Mouse (Mus musculus) neural tube, embryonic 12.5 days (tissue): ENCODE data around the gene Plxnd1. TPM values are rescaled to one million over a fixed set of nuclear protein-coding genes. Genes with fewer than 3 reads are reported as not detected.
A peak's percentile ranks its signal among the peaks of the same experiment; 100 is the strongest.

ENCODE experiments used
- ATAC-seq: fragments of 200-750 bp; cut with Nextera tagmentation; 2 replicates; pipeline ENCODE4 v1.8.0; 2017; ENCODE audit warnings: low read depth, mild to moderate bottlenecking, moderate TSS enrichment, moderate library complexity; ENCODE audit not compliant: low FRiP score
- H3K27ac ChIP-seq: fragments of 300-500 bp; sonication (generic); 2 replicates; pipeline ENCODE4 v1.5.1; 2016
- H3K27me3 ChIP-seq: fragments of 300-500 bp; sonication (generic); replicated peaks from 2 replicates; pipeline ENCODE4 v1.6.1; 2016; ENCODE audit warnings: mild to moderate bottlenecking
- H3K36me3 ChIP-seq: fragments of 300-500 bp; sonication (generic); 2 replicates; pipeline ENCODE4 v1.6.1; 2016; ENCODE audit warnings: mild to moderate bottlenecking
- H3K4me1 ChIP-seq: fragments of 300-500 bp; sonication (generic); 2 replicates; pipeline ENCODE4 v1.6.1; 2016
- H3K4me2 ChIP-seq: fragments of 300-500 bp; sonication (generic); replicated peaks from 2 replicates; pipeline ENCODE4 v1.6.1; 2016; ENCODE audit warnings: mild to moderate bottlenecking
- H3K4me3 ChIP-seq: fragments of 300-500 bp; sonication (generic); 2 replicates; pipeline ENCODE4 v1.5.1; 2016
- H3K9ac ChIP-seq: fragments of 300-500 bp; sonication (generic); 2 replicates; pipeline ENCODE4 v1.6.1; 2016; ENCODE audit warnings: mild to moderate bottlenecking
- H3K9me3 ChIP-seq: fragments of 300-500 bp; sonication (generic); 2 replicates; pipeline ENCODE4 v1.6.1; 2016; ENCODE audit warnings: mild to moderate bottlenecking
- WGBS: fragments of 180-500 bp; shearing (Covaris S2); methylation state at CpG from one replicate; pipeline ENCODE4 v1.1.7; 2016; 5-methylcytosine and 5-hydroxymethylcytosine counted together
- polyA plus RNA-seq: library from polyadenylated mRNA; unstranded; fragments of >200 nt; fragmentation: Nextera tagmentation; extraction: Ambion mirVana; gene quantifications from 2 replicates; pipeline ENCODE4 v1.2.1, GENCODE M21; 2016

The Plxnd1 gene
- 20.0 and 28.0 TPM in 2 replicates for polyA plus RNA-seq

DNA sequence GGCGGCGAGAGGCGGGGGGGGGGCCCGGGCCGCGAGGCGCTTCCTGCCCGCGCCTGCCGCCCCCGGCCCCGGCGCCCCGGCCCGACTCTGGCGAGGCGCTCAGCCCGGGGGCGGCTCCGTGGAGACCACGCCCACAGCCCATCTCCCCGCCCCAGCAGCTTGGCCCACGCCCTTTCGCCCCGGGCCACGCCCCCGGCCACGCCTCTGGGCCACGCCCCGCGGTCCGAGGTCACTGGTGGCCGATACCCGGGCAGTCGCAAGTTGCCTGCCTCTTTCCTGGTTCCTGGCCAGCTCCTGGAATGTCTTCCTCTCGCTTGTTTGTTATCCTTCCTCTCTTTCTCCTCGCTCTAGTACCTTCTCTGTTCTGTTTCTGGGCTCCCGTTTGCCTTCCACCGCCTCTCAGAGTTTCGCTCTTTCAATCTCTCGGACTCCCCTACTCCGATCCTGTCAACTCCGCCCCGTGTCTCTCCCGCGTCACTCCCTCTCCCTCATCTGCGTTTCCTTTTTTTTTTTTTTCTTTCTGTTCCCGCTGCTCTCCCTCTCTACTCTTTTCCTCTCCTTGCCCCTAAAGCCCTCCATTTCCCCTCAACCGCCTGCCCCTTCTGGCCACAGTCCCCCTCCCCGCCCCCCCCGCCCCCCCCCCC is at the start of gene Plxnd1:
Plxnd1 (minus strand) TSS at position 129 of the 644 bp plus-strand sequence.
- Histone ChIP-seq H3K27ac (peak within 1 kb of the TSS; percentile 7; the same call in 1 of the 2 replicates), H3K9me3 (no peaks in the 10 kb centered on the region), H3K4me2 (peak within 1 kb of the TSS; percentile 79), H3K4me3 (peak within 1 kb of the TSS; percentile 54), H3K36me3 (no peaks in the 10 kb centered on the region), H3K27me3 (peaks cover 53% of the 10 kb centered on the region), H3K4me1 (peaks cover 36% of the 10 kb centered on the region), H3K9ac (peak within 1 kb of the TSS; percentile 55)
- under 1% methylated on average over 30 of the region's 51 CpGs for WGBS
- ATAC-seq, result peak; percentile 49

DNA sequence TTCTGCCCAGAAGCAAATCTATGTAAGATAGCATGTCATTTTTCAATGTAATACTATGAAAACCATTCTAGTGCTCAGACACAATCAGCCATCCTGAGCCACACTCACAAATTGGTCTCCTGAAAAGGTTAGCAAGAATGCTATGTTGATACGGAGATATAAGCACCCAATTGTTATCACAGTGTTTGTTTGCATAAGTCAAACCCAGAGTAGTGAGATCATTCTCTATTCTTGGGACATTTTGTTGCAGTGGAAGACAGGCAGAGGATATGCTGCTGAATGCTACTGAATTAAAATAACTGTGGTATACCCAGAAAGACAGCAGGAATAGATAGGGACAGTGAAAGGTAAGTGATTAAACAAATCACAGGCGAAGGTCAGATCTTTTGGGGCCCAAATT is 49.2 kb upstream of the Plxnd1 start:
- peaks cover 7% of the 10 kb centered on the region; the same call in 1 of the 2 replicates for H3K4me1 ChIP-seq
- no peak overlapping the region for H3K9ac ChIP-seq
- H3K4me3 ChIP-seq, result no peak overlapping the region
- H3K36me3 ChIP-seq, result peaks cover 8% of the 10 kb centered on the region; the same call in 1 of the 2 replicates
- H3K27me3 ChIP-seq, result no peaks in the 10 kb centered on the region
- H3K4me2 ChIP-seq, result no peak overlapping the region
- no peak for ATAC-seq
- peaks cover 3% of the 10 kb centered on the region; the same call in 1 of the 2 replicates for H3K9me3 ChIP-seq
- no peak overlapping the region for H3K27ac ChIP-seq
- WGBS, result 62% methylated on average over 2 of the region's 2 CpGs

DNA sequence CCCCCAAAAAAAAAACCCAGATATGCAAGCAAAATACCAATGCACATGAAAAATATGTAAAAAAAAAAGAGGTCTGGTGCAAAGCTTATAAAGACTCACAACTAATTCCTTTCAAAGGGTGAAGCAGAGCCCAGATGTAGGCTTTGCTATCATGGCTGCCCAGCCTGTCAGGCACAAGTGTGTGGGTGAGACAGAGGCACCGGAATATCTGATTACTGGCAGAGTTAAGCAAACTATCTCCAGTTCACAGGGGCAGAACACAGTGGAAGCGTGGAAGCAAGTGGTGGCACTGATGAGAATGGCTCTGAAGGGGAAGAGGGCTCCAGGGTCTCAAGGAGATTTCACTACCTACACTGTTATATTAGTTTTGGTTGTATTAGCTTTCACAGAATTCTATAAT is 43.4 kb upstream of the Plxnd1 start:
- WGBS, result 93% methylated on average over 2 of the region's 2 CpGs
- H3K9me3 ChIP-seq, result peaks cover 3% of the 10 kb centered on the region; the same call in 1 of the 2 replicates
- H3K4me1 ChIP-seq, result no peaks in the 10 kb centered on the region
- H3K36me3 ChIP-seq, result peaks cover 4% of the 10 kb centered on the region; the same call in 1 of the 2 replicates
- ATAC-seq, result no peak
- H3K9ac ChIP-seq, result no peak overlapping the region
- no peak overlapping the region for H3K4me2 ChIP-seq
- H3K4me3 ChIP-seq, result no peak overlapping the region
- H3K27ac ChIP-seq, result no peak overlapping the region
- H3K27me3 ChIP-seq, result no peaks in the 10 kb centered on the region

DNA sequence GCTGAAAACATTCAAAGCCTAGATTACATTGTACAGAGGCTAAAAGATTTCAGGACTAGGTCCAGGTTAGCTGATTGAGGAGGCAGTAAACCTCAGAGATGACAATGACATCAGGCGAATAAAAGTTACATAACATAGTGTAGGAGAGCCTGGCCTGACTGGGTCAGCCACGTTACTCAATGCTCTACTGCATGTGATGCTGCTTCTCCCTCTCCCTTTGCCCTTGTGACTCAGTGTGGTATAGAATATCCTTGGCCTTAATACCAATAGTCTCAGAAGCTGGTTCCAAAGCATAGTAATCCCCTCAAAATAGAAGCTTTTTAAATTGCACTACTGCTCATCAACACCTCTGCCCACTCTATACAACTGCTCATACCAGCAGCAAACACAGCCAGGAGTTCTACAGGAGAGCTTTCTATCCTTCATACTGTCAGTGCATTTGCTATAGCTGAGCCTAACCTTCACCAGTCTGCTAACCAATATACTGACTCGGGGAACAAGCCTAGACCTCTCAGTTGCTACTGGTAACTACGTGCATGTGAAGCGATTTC is 42.6 kb upstream of the Plxnd1 start:
- 88% methylated on average over 5 of the region's 5 CpGs for WGBS
- H3K27ac ChIP-seq, result no peak overlapping the region
- H3K4me3 ChIP-seq, result no peak overlapping the region
- no peaks in the 10 kb centered on the region for H3K27me3 ChIP-seq
- H3K4me1 ChIP-seq, result no peaks in the 10 kb centered on the region
- no peaks in the 10 kb centered on the region for H3K36me3 ChIP-seq
- H3K9ac ChIP-seq, result no peak overlapping the region
- H3K9me3 ChIP-seq, result no peaks in the 10 kb centered on the region
- no peak for ATAC-seq
- H3K4me2 ChIP-seq, result no peak overlapping the region

DNA sequence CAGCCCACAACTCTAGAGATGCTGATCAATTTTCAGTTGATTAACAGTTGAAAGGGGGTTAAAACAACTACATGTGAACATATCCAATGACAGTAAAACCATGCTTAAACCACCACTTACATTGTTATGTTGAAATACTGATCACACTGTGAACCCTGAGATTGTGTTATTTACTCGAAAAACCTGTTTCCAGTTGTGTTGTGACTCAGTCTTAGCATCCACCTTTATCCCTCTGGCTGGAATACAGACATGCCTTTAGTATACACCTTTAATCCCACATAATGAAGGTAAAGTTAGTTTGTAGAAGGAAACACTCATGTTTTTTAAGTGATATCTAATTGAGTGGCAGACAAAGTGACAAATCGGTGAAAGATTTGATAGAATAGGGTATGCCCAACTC is 41.8 kb upstream of the Plxnd1 start:
- Histone ChIP-seq H3K4me3 (no peak overlapping the region), H3K4me2 (no peak overlapping the region), H3K9me3 (no peaks in the 10 kb centered on the region), H3K9ac (no peak overlapping the region), H3K36me3 (no peaks in the 10 kb centered on the region), H3K27me3 (no peaks in the 10 kb centered on the region), H3K27ac (no peak overlapping the region), H3K4me1 (no peaks in the 10 kb centered on the region)
- no peak for ATAC-seq
- WGBS, result 94% methylated on average over 2 of the region's 2 CpGs

DNA sequence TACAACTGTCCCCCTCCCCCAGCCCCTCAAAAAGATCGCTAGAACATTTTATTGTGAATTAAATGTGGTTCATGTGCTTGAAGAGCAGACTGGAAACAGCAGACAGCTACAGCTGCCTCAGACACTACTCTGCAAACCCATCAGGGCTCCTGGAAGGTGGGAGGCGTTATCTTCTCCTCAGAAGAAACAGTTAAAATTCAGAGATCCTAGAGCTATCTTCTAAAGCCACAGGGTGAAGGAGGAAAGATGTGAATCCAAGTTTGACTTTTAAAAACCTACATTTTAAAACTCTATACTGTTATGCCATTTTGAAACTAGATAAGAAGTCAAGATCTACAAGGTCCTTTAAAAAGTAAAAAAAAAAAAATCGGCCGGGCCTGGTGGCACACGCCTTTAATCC is 36.2 kb upstream of the Plxnd1 start:
- Histone ChIP-seq H3K9ac (no peak overlapping the region), H3K36me3 (no peaks in the 10 kb centered on the region), H3K27ac (no peak overlapping the region), H3K4me2 (no peak overlapping the region), H3K27me3 (no peaks in the 10 kb centered on the region), H3K4me3 (no peak overlapping the region), H3K9me3 (no peaks in the 10 kb centered on the region), H3K4me1 (no peaks in the 10 kb centered on the region)
- ATAC-seq, result no peak
- 95% methylated on average over 5 of the region's 5 CpGs for WGBS

DNA sequence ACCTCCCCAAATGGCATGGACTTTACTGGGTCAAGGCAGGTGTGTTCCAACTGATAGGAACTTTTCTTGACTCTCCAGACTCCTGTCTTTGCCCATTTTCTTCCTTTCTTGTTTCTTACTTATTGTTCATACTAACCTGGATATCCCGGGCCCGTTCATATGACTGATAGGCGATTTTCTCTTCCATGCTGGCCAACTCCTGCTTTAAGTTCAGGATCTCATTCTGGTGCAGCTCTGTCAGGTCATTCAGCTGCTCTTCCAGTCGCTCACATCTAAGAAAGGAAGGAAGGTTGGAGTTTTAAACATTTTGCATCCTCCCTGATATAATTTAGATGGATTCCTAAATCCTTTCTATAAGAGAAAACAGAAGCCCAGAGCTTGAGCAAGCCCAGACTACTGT is 29.9 kb upstream of the Plxnd1 start:
- Histone ChIP-seq H3K4me1 (no peaks in the 10 kb centered on the region), H3K9ac (no peak overlapping the region), H3K4me2 (no peak overlapping the region), H3K27me3 (no peaks in the 10 kb centered on the region), H3K9me3 (peaks cover 9% of the 10 kb centered on the region), H3K36me3 (peaks cover 32% of the 10 kb centered on the region), H3K4me3 (no peak overlapping the region), H3K27ac (no peak overlapping the region)
- WGBS, result 89% methylated on average over 4 of the region's 4 CpGs
- no peak for ATAC-seq

DNA sequence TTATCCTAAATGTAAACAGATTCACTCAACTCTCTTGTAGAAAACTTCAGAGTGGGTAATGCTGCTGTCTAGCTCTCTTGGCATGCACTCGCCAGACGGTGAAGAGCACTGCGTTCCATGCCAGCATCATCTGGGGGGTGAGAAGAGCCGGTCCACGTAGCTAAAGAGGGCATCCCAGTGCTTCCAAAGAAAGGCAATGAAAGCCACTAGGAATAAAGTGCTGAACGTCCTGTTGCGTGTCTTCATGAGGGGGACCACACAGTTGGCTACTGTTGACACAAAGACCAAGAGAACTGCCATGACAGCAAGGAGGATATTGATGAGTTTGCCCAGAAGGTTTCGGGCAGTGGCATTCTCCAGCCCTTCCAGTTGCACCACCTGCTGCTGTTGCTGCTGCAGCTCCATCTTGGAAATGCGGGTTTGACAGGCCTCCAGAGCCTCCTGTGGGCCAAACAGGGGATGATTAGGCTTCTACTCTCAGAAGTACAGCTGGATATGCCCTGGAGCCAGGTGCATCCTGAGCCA is 27.2 kb upstream of the Plxnd1 start:
- WGBS, result 85% methylated on average over 9 of the region's 9 CpGs
- no peaks in the 10 kb centered on the region for H3K4me1 ChIP-seq
- peaks cover 32% of the 10 kb centered on the region for H3K36me3 ChIP-seq
- no peak overlapping the region for H3K9ac ChIP-seq
- no peak for ATAC-seq
- no peak overlapping the region for H3K4me2 ChIP-seq
- H3K9me3 ChIP-seq, result peaks cover 9% of the 10 kb centered on the region
- no peaks in the 10 kb centered on the region for H3K27me3 ChIP-seq
- no peak overlapping the region for H3K27ac ChIP-seq
- 0 out of 2 replicates have a peak overlapping the region, but pooled peaks have one; percentile 0 for H3K4me3 ChIP-seq

DNA sequence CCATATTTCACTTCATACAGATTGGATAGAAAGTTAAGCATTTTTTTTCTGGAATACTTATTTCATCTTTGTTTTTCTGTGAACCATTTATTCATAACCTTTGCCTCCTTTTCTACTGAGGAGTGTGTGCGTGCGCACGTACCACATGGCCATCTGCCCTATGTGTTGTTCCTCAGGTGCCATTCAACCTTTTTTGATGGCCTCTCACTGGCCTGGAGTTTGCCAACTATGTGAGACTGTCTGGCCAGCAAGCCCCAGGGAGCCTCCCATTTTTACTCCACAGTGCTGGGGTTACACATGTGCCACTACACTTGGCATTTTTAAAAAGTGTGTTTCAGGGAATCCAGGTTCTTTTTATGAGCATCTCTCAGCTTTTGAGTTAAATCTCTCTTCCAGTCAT is 21.1 kb upstream of the Plxnd1 start:
- WGBS, result 94% methylated on average over 3 of the region's 3 CpGs
- peaks cover 11% of the 10 kb centered on the region for H3K36me3 ChIP-seq
- no peak overlapping the region for H3K4me3 ChIP-seq
- no peaks in the 10 kb centered on the region for H3K4me1 ChIP-seq
- no peak overlapping the region for H3K9ac ChIP-seq
- H3K27me3 ChIP-seq, result no peaks in the 10 kb centered on the region
- no peak overlapping the region for H3K27ac ChIP-seq
- no peaks in the 10 kb centered on the region for H3K9me3 ChIP-seq
- no peak overlapping the region for H3K4me2 ChIP-seq
- ATAC-seq, result no peak

DNA sequence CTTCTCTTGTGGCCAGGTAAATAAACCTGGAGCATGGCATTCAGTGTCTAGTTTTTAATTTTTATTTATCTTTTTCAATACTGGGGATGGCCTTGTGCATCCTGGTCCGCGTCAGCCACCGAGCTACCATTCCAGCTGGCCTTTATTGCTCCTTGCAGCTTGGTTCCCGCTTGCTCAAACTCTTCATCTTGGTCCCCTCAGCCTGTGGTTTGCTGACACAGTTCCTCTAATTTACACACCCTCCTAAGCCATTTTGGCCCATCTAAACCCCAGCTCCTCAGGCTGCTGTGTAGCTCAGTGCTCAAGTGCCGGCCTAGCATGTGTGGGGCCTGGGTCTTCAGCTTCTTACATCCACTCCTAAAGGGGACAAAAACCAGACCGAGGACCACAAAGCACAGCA is 19.3 kb upstream of the Plxnd1 start:
- no peaks in the 10 kb centered on the region for H3K4me1 ChIP-seq
- no peak overlapping the region for H3K4me3 ChIP-seq
- no peak for ATAC-seq
- H3K9me3 ChIP-seq, result no peaks in the 10 kb centered on the region
- WGBS, result 82% methylated on average over 6 of the region's 6 CpGs
- H3K9ac ChIP-seq, result no peak overlapping the region
- no peaks in the 10 kb centered on the region for H3K27me3 ChIP-seq
- no peak overlapping the region for H3K27ac ChIP-seq
- H3K4me2 ChIP-seq, result no peak overlapping the region
- H3K36me3 ChIP-seq, result no peaks in the 10 kb centered on the region; the same call in 1 of the 2 replicates

DNA sequence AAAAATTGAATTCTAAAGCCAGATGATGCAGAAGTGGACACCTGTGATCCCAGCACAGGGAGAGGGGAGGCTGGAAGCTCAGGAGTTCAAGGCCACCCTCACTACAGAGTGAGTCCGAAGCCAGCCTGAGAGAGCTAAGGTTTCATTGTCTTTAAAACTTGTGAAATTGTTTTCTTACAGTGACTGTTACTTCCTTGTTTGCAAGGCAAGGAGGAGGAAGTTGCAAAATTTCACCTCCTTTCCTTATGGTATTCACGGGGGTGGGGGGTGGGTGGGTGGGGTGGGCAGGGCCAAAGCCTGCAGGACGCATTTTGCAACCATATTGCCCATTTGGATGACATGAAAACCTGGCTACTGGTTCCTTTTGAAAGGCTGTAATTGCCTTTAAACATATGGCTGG is 18.9 kb upstream of the Plxnd1 start:
- Histone ChIP-seq H3K36me3 (no peaks in the 10 kb centered on the region), H3K9ac (no peak overlapping the region), H3K4me1 (no peaks in the 10 kb centered on the region), H3K4me2 (no peak overlapping the region), H3K27ac (no peak overlapping the region), H3K27me3 (no peaks in the 10 kb centered on the region), H3K9me3 (no peaks in the 10 kb centered on the region), H3K4me3 (no peak overlapping the region)
- 72% methylated on average over 3 of the region's 3 CpGs for WGBS
- no peak for ATAC-seq

DNA sequence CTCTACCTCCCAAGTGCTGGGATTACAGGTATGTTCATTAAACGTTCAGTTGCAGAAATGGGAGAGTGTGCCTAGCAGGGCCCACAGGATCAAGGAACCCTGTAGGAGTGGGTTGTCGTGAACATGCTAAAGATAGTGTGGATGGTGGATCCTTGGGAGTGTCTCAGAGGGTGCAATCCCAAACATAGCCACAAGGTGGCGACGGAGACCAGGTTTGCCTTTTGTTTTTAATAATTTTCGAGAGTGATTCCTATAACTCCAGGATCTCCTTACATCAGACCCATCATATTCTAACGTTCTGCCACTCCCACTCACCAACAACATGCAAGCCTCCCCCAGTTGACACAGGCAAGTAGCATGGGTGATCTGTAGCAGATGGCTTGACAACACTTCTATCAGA is 15.7 kb upstream of the Plxnd1 start:
- Histone ChIP-seq H3K27me3 (0 out of 2 replicates have a peak, but pooled peaks cover 3% of the 10 kb centered on the region), H3K4me2 (no peak overlapping the region), H3K4me3 (no peak overlapping the region), H3K9ac (no peak overlapping the region), H3K27ac (no peak overlapping the region), H3K36me3 (no peaks in the 10 kb centered on the region), H3K9me3 (no peaks in the 10 kb centered on the region), H3K4me1 (no peaks in the 10 kb centered on the region)
- WGBS, result 8% methylated on average over 6 of the region's 6 CpGs
- ATAC-seq, result peak; percentile 64; the same call in 1 of the 2 replicates
